Mouse (Mus musculus): Measurements from ENCODE around the gene Fbh1. TPM values are rescaled to one million over a fixed set of nuclear protein-coding genes. Genes with fewer than 3 reads are reported as not detected.

The Fbh1 gene
- polyA plus RNA-seq (2016; fragmentation: Nextera tagmentation; extraction: Ambion mirVana), result 163 and 166 TPM in 2 replicates

DNA sequence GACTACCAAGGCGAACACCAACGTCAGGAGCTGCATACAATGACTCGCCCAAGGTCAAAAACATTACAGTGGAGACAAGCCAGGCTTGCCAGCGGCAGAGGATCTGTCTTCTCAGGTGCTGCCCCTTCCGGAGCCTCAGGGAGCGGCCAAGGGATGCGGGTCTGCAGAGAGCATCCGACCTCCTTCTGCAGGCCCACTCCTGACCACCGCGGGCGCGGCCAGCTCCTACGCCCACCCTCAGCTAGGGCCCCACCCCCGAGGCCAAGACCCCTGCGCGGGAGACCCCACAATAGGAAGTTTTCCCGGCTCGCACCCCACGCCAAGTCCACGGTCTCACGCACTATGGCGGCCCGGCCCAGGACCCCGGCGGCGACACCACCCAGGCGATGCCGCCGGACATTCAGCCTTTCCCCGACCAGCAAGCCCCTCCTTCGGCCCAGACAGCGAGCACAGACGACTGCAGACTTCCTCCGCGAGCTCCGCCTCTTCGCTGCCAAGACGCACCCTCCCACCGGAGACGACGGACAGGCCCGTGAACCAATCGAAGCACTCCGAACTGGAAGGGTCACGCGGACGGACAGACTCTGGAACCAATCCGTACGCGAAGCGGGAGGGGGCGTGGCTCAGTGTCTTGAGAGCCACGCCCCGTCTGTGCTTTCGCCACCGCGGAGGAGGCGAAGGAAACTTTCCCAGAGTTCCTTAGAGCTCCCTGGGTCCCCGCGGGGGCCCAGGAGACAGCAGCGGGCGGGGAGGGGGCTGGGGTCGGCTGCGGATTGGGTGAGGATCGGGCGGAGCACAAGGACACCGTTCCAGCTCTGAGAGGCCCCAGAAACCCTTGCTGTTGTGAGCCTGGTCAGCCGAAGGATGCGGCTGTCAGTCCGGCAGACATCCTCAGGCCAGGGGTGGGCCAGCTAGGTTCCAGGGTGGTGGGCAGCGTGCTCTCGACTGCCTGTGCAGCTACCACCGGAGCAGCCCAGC, at the start of gene Fbh1, which contains the start of gene Ankrd16:
Gene Fbh1 (minus strand): TSS at position 492 of the 978 bp plus-strand sequence.
Gene Ankrd16 (plus strand): TSS at position 786 of the 978 bp plus-strand sequence.
- H3K9ac ChIP-seq, result peak within 1 kb of the TSS; percentile 80
- under 1% methylated on average over 71 of the region's 73 CpGs for WGBS
- ATAC-seq (ENCODE audit: low FRiP score), result peak; percentile 96
- H3K4me3 ChIP-seq, result peak within 1 kb of the TSS; percentile 76
- H3K27me3 ChIP-seq, result no peaks in the 10 kb centered on the region
- H3K36me3 ChIP-seq, result peaks cover 16% of the 10 kb centered on the region
- 0 out of 2 replicates have a peak, but pooled peaks cover 3% of the 10 kb centered on the region for H3K9me3 ChIP-seq (replicated peaks)
- peak within 1 kb of the TSS; percentile 95 for H3K27ac ChIP-seq
- H3K4me2 ChIP-seq (replicated peaks), result peak within 1 kb of the TSS; percentile 82
- H3K4me1 ChIP-seq, result peaks cover 38% of the 10 kb centered on the region

GRCm38 (mm10) chr2:11801299-11801930, 24.0 kb upstream of the Fbh1 start:
- WGBS, result 92% methylated on average over 2 of the region's 2 CpGs
- H3K9ac ChIP-seq, result no peak overlapping the region
- H3K4me3 ChIP-seq, result no peak overlapping the region
- no peaks in the 10 kb centered on the region for H3K4me1 ChIP-seq
- no peaks in the 10 kb centered on the region for H3K36me3 ChIP-seq
- H3K27me3 ChIP-seq, result no peaks in the 10 kb centered on the region
- no peaks in the 10 kb centered on the region for H3K9me3 ChIP-seq (replicated peaks)
- no peak overlapping the region for H3K27ac ChIP-seq
- ATAC-seq (ENCODE audit: low FRiP score), result no peak
- H3K4me2 ChIP-seq (replicated peaks), result no peak overlapping the region

DNA sequence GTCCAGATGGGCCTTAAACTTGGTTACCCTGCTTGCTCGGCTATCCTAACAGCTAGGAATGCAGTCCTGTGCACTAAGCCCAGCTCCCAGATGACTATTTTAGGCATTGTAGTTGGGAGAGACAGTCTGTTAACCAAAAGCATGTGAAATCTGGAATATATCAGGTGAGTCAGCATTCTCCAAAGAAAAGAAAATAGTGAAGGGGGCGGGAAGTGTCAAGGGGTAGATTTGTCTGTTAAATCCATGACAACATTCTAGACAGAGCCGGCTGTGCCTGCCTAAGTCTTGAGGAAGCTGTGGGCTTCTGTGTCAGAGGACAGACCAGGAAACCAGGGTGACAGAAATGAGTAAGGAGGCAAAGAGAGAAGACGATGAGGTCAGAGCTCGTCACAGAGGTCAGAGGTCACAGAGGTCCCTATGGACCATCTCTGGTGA, 20.6 kb upstream of the Fbh1 start:
- no peaks in the 10 kb centered on the region for H3K4me1 ChIP-seq
- no peak for ATAC-seq (ENCODE audit: low FRiP score)
- no peak overlapping the region for H3K4me2 ChIP-seq (replicated peaks)
- no peak overlapping the region for H3K27ac ChIP-seq
- H3K4me3 ChIP-seq, result no peak overlapping the region
- WGBS, result 62% methylated on average over 5 of the region's 5 CpGs
- H3K9me3 ChIP-seq (replicated peaks), result no peaks in the 10 kb centered on the region
- H3K27me3 ChIP-seq, result no peaks in the 10 kb centered on the region
- peaks cover 6% of the 10 kb centered on the region; the same call in 1 of the 2 replicates for H3K36me3 ChIP-seq
- H3K9ac ChIP-seq, result no peak overlapping the region

- Histone ChIP-seq H3K4me2 (replicated peaks) (no peak overlapping the region), H3K9ac (no peak overlapping the region), H3K27ac (no peak overlapping the region), H3K4me3 (no peak overlapping the region), H3K36me3 (peaks cover 34% of the 10 kb centered on the region), H3K4me1 (no peaks in the 10 kb centered on the region), H3K27me3 (no peaks in the 10 kb centered on the region), H3K9me3 (replicated peaks) (no peaks in the 10 kb centered on the region)
- ATAC-seq (ENCODE audit: low FRiP score), result no peak
- 79% methylated on average over 4 of the region's 4 CpGs for WGBS
Observed at GRCm38 (mm10) chr2:11794668-11795067, 17.3 kb upstream of the Fbh1 start.

- Histone ChIP-seq H3K4me1 (peaks cover 13% of the 10 kb centered on the region), H3K9me3 (replicated peaks) (0 out of 2 replicates have a peak, but pooled peaks cover 3% of the 10 kb centered on the region), H3K9ac (no peak overlapping the region), H3K4me2 (replicated peaks) (no peak overlapping the region), H3K4me3 (no peak overlapping the region), H3K27me3 (no peaks in the 10 kb centered on the region), H3K27ac (no peak overlapping the region), H3K36me3 (peaks cover 78% of the 10 kb centered on the region)
- 90% methylated on average over 6 of the region's 6 CpGs for WGBS
- no peak for ATAC-seq (ENCODE audit: low FRiP score)
Observed at GRCm38 (mm10) chr2:11784159-11784558, 6.8 kb upstream of the Fbh1 start.

DNA sequence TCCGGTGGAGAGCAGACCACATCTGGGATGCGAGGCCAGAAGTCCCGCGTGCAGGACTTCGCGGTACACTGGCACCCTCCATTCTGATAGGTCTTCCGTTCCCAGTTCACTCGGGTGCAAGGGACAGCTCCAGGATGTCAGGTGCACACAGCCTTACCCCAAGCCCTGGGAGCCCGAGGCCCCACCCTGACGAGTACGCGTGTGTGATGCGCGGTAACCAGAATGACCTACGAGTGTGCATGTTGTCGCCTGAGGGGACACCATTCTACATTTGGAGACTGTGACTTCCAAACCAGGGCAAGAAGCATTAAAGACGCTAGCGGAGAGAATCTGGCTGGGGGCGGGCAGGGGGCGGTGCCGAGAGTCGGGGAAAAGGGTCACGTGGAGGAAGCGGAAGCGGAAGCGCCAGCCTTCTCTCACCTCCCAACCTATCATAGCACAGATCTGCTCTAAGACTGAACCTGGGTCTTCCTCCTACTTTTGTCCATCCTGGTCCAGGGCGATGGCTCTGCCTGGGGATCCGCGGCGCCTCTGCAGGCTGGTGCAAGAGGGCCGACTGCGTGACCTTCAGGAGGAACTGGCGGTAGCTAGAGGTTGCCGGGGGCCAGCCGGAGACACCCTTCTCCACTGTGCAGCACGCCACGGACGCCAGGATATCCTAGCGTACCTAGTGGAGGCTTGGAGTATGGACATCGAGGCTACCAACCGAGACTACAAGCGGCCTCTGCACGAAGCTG, 873 bp upstream of the Fbh1 start:
- peak overlapping the region; percentile 76 for H3K4me3 ChIP-seq
- H3K9ac ChIP-seq, result peak overlapping the region; percentile 79
- peak; percentile 90 for ATAC-seq (ENCODE audit: low FRiP score)
- peaks cover 38% of the 10 kb centered on the region for H3K4me1 ChIP-seq
- 0 out of 2 replicates have a peak, but pooled peaks cover 3% of the 10 kb centered on the region for H3K9me3 ChIP-seq (replicated peaks)
- peaks cover 25% of the 10 kb centered on the region for H3K36me3 ChIP-seq
- no peaks in the 10 kb centered on the region for H3K27me3 ChIP-seq
- peak overlapping the region; percentile 82 for H3K4me2 ChIP-seq (replicated peaks)
- under 1% methylated on average over 43 of the region's 43 CpGs for WGBS
- peak overlapping the region; percentile 95 for H3K27ac ChIP-seq

GRCm38 (mm10) chr2:11776415-11776814, 967 bp downstream of the Fbh1 start:
- H3K9ac ChIP-seq, result peak overlapping the region; percentile 80
- 60% methylated on average over 8 of the region's 8 CpGs for WGBS
- ATAC-seq (ENCODE audit: low FRiP score), result no peak
- H3K36me3 ChIP-seq, result peaks cover 6% of the 10 kb centered on the region
- H3K4me2 ChIP-seq (replicated peaks), result peak overlapping the region; percentile 80
- no peak overlapping the region for H3K27ac ChIP-seq
- no peaks in the 10 kb centered on the region for H3K9me3 ChIP-seq (replicated peaks)
- no peaks in the 10 kb centered on the region for H3K27me3 ChIP-seq
- H3K4me3 ChIP-seq, result peak overlapping the region; percentile 76
- peaks cover 38% of the 10 kb centered on the region for H3K4me1 ChIP-seq

DNA sequence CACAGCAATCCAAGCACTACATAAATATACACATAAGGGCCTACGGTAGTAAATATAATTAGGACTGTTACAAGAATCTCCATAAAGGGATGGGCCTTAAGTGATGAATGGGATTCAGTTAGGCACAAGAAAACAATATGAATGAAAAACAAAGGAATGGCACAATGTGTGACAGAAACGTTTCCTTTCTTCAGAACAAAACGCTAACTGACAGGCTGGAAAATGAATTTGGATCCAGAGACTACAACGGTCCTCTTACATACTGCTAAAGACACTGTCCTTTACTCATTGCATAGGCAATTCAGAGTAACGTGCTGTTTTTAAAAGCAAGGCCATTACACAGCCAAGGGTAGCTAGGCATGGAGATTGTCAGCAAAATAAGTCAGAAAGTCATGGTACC, 2.3 kb downstream of the Fbh1 start:
- Histone ChIP-seq H3K36me3 (no peaks in the 10 kb centered on the region), H3K9me3 (replicated peaks) (no peaks in the 10 kb centered on the region), H3K27ac (no peak overlapping the region), H3K4me1 (peaks cover 33% of the 10 kb centered on the region), H3K4me2 (replicated peaks) (no peak overlapping the region), H3K4me3 (no peak overlapping the region), H3K27me3 (no peaks in the 10 kb centered on the region), H3K9ac (no peak overlapping the region)
- 78% methylated on average over 5 of the region's 5 CpGs for WGBS
- no peak for ATAC-seq (ENCODE audit: low FRiP score)

DNA sequence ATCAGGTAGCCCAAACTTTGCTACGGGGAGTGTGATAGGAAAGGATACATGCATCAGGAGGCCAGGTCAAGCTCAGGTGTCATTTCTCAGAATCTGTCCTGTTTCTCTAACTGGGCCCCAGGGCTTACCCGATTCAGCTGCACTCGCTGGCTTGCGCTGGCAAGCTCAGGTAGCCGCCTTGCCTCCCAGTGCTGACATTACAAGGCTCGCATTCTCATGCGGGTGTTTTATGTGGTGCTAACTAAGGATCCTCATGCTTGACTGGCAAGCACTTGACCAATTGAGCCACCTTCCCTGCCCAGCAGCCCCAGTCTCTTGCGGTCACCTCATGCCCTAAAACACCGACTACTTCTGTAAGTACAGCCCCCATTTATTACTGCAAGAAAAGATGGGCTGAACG, 3.0 kb downstream of the Fbh1 start:
- Histone ChIP-seq H3K9me3 (replicated peaks) (no peaks in the 10 kb centered on the region), H3K4me2 (replicated peaks) (no peak overlapping the region), H3K27ac (no peak overlapping the region), H3K4me3 (no peak overlapping the region), H3K36me3 (peaks cover 4% of the 10 kb centered on the region; the same call in 1 of the 2 replicates), H3K27me3 (no peaks in the 10 kb centered on the region), H3K9ac (no peak overlapping the region), H3K4me1 (peaks cover 27% of the 10 kb centered on the region)
- no peak for ATAC-seq (ENCODE audit: low FRiP score)
- 91% methylated on average over 10 of the region's 10 CpGs for WGBS

- no peak for ATAC-seq (ENCODE audit: low FRiP score)
- Histone ChIP-seq H3K9me3 (replicated peaks) (no peaks in the 10 kb centered on the region), H3K9ac (no peak overlapping the region), H3K4me1 (peaks cover 22% of the 10 kb centered on the region), H3K27ac (no peak overlapping the region), H3K27me3 (no peaks in the 10 kb centered on the region), H3K4me3 (no peak overlapping the region), H3K36me3 (peaks cover 14% of the 10 kb centered on the region), H3K4me2 (replicated peaks) (no peak overlapping the region)
- WGBS, result 87% methylated on average over 4 of the region's 4 CpGs
Observed at GRCm38 (mm10) chr2:11772401-11772800, 5.0 kb downstream of the Fbh1 start.

GRCm38 (mm10) chr2:11771701-11772100, 5.7 kb downstream of the Fbh1 start:
- Histone ChIP-seq H3K27me3 (no peaks in the 10 kb centered on the region), H3K27ac (no peak overlapping the region), H3K4me3 (no peak overlapping the region), H3K9me3 (replicated peaks) (no peaks in the 10 kb centered on the region), H3K4me2 (replicated peaks) (no peak overlapping the region), H3K4me1 (peaks cover 20% of the 10 kb centered on the region), H3K36me3 (peaks cover 21% of the 10 kb centered on the region), H3K9ac (no peak overlapping the region)
- WGBS, result 94% methylated on average over 4 of the region's 4 CpGs
- ATAC-seq (ENCODE audit: low FRiP score), result no peak

DNA sequence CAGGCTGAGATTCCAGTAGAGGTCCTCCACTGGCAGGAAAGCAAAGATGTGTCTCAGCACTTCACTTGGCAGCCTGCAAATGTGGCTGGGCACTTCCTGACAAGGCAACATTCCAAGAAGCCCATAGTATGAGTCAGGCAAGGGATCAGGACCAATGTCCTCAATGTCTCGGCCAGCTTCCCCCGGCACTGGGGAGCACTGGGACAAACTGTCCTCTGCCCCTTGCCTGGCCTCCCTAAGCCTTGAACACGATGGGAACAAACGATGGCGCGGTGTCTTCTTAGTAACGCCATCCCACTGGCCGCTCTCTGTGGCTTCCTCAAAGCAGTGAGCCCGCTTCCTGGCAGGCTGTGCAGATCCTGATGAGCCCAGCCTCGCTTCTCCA, 10.2 kb downstream of the Fbh1 start:
- peaks cover 66% of the 10 kb centered on the region for H3K36me3 ChIP-seq

More for the DNA sequence above, 10.2 kb downstream of the Fbh1 start:
- H3K27ac ChIP-seq, result no peak overlapping the region
- H3K27me3 ChIP-seq, result no peaks in the 10 kb centered on the region
- no peak overlapping the region for H3K4me2 ChIP-seq (replicated peaks)
- no peak for ATAC-seq (ENCODE audit: low FRiP score)
- H3K4me3 ChIP-seq, result no peak overlapping the region
- no peaks in the 10 kb centered on the region for H3K9me3 ChIP-seq (replicated peaks)
- no peaks in the 10 kb centered on the region for H3K4me1 ChIP-seq
- 93% methylated on average over 10 of the region's 10 CpGs for WGBS
- no peak overlapping the region for H3K9ac ChIP-seq
